Mouse (Mus musculus): Measurements from ENCODE around the gene Sap25.

DNA sequence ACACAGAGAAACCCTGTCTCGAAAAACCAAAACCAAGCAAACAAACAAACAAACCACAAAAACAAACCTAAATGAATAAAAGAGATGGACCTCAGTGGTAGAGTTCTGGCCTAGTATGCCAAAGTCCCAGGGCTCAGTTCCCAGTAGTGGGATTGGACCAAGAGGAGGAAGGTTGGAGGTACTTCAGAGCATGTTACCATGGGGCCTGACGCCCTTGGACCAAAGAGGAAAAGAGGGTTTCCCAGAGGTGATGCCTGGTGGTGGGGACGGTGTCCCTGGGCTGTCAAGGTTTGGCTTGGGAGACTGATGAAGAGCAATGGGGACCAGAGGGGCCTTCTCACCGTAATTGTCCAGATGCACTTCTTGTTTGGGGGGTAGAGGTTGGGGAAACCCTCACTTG, 31.1 kb upstream of the Sap25 start:
- no peak for TF ChIP-seq GATA1 (IDR thresholded peaks at IDR 0.05; ENCODE audit: borderline replicate concordance, low read length)
- TF ChIP-seq FLI1 (IDR thresholded peaks at IDR 0.05; ENCODE audit: low read length) = no peak
